Mouse (Mus musculus): Measurements from ENCODE around the gene Cdc25b. TPM values are rescaled to one million over a fixed set of nuclear protein-coding genes. Genes with fewer than 3 reads are reported as not detected.

Gene Cdc25b
- polyA plus RNA-seq, 1 experiment from 2014 or later, result 18.5 TPM

DNA sequence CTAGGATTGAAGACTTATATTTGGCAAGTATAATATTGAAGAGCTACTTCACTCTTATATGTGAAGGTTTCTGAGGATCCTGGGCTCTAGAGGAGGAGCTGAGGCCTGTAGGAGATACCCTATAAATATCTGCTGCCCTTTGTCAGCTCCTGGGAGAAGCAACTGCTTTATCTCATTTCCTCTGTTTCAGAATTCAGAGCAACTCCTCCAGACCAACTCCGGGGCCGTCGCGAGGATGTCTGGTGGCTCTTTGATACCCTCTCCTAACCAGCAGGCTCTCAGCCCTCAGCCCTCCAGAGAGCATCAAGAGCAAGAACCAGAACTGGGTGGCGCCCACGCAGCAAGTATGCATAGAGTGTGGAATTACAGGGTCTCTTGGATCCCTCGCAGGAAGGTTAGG is 56.2 kb downstream of the Cdc25b start:
- H3K27ac ChIP-seq (ENCODE audit: low read length), result no peak overlapping the region
- no peak overlapping the region for H3K4me2 ChIP-seq (ENCODE audit: low read length)
- no peaks in the 10 kb centered on the region for H3K4me1 ChIP-seq (ENCODE audit: control insufficient read depth, insufficient read depth, low read length)
- H3K9ac ChIP-seq (ENCODE audit: low read depth, low read length), result no peak overlapping the region
- H3K4me3 ChIP-seq (ENCODE audit: low read depth, low read length), result no peak overlapping the region
- no peaks in the 10 kb centered on the region for H3K36me3 ChIP-seq (ENCODE audit: control insufficient read depth, insufficient read depth, low read length)
- H3K9me3 ChIP-seq (replicated peaks; ENCODE audit: control insufficient read depth, low read length, poor library complexity, severe bottlenecking), result no peaks in the 10 kb centered on the region
- WGBS, result 93% methylated on average over 7 of the region's 7 CpGs
- no peak for ATAC-seq
- H3K27me3 ChIP-seq (ENCODE audit: control insufficient read depth, insufficient read depth, low read depth, low read length), result no peaks in the 10 kb centered on the region

Other genes with a start within 250 kb of the Cdc25b start
- gene Gfra4, start 143.9 kb upstream of the Cdc25b start, polyA plus RNA-seq (2015; fragmentation: Nextera tagmentation; extraction: Ambion mirVana), result 45.9 and 49.8 TPM in 2 replicates
- 1.2 and 1.5 TPM in 2 replicates for gene Adam33, start 123.1 kb upstream of the Cdc25b start, polyA plus RNA-seq (2015; fragmentation: Nextera tagmentation; extraction: Ambion mirVana)
- gene Siglec1, start 100.2 kb upstream of the Cdc25b start, polyA plus RNA-seq (2015; fragmentation: Nextera tagmentation; extraction: Ambion mirVana), result 0.15 and 0.18 TPM in 2 replicates
- gene Hspa12b, start 59.7 kb upstream of the Cdc25b start, polyA plus RNA-seq (2015; fragmentation: Nextera tagmentation; extraction: Ambion mirVana), result 4.5 and 5.0 TPM in 2 replicates
- gene Gm11037, start 53.5 kb upstream of the Cdc25b start, polyA plus RNA-seq (2015; fragmentation: Nextera tagmentation; extraction: Ambion mirVana), result not detected in 2 replicates
- gene 1700037H04Rik, start 26.9 kb upstream of the Cdc25b start, polyA plus RNA-seq (2015; fragmentation: Nextera tagmentation; extraction: Ambion mirVana), result 74.0 and 74.1 TPM in 2 replicates
- gene Cenpb, start 6.9 kb upstream of the Cdc25b start, polyA plus RNA-seq (2015; fragmentation: Nextera tagmentation; extraction: Ambion mirVana), result 11.1 and 11.7 TPM in 2 replicates
- gene Spef1, start 333 bp downstream of the Cdc25b start, polyA plus RNA-seq (2015; fragmentation: Nextera tagmentation; extraction: Ambion mirVana), result 9.5 and 11.2 TPM in 2 replicates
- gene Ap5s1, start 20.1 kb downstream of the Cdc25b start, polyA plus RNA-seq (2015; fragmentation: Nextera tagmentation; extraction: Ambion mirVana), result 33.0 and 34.7 TPM in 2 replicates
- gene Mavs, start 47.1 kb downstream of the Cdc25b start, polyA plus RNA-seq (2015; fragmentation: Nextera tagmentation; extraction: Ambion mirVana), result 6.7 and 6.9 TPM in 2 replicates
- gene Pank2, start 75.5 kb downstream of the Cdc25b start, polyA plus RNA-seq (2015; fragmentation: Nextera tagmentation; extraction: Ambion mirVana), result 20.3 and 22.6 TPM in 2 replicates
- gene Rnf24, start 165.9 kb downstream of the Cdc25b start, polyA plus RNA-seq (2015; fragmentation: Nextera tagmentation; extraction: Ambion mirVana), result 20.1 and 21.1 TPM in 2 replicates